Mouse (Mus musculus) liver, postnatal 0 days (tissue): ENCODE data around the gene Kif1c. TPM values are rescaled to one million over a fixed set of nuclear protein-coding genes. Genes with fewer than 3 reads are reported as not detected.

Experiments
- ATAC-seq: fragments of 200-750 bp; cut with Nextera tagmentation; 2 replicates; pipeline ENCODE4 v1.8.0; 2017; ENCODE audit warnings: mild to moderate bottlenecking, moderate library complexity
- DNase-seq: peaks from one replicate; pipeline ENCODE4 v3.0.0-alpha.2; 2016
- H3K27ac ChIP-seq: fragments of 300-500 bp; sonication (generic); 2 replicates; pipeline ENCODE4 v1.5.1; 2014; ENCODE audit warnings: antibody characterized with exemption, moderate library complexity, mild to moderate bottlenecking, low read depth
- H3K27me3 ChIP-seq: fragments of 300-500 bp; sonication (generic); 2 replicates; pipeline ENCODE4 v1.6.1; 2014; ENCODE audit warnings: low read length, control low read depth, mixed read lengths; ENCODE audit not compliant: insufficient read depth
- H3K36me3 ChIP-seq: fragments of 300-500 bp; sonication (generic); replicated peaks from 2 replicates; pipeline ENCODE4 v1.6.1; 2014; ENCODE audit warnings: mild to moderate bottlenecking, control low read depth, low read length, moderate library complexity, mixed read lengths; ENCODE audit not compliant: insufficient read depth
- H3K4me1 ChIP-seq: fragments of 300-500 bp; sonication (generic); 2 replicates; pipeline ENCODE4 v1.6.1; 2014; ENCODE audit warnings: antibody characterized with exemption, mild to moderate bottlenecking, control low read depth; ENCODE audit not compliant: insufficient read depth
- H3K4me2 ChIP-seq: fragments of 300-500 bp; sonication (generic); 2 replicates; pipeline ENCODE4 v1.6.1; 2014; ENCODE audit warnings: low read depth, mild to moderate bottlenecking, low read length, moderate library complexity, mixed read lengths
- H3K4me3 ChIP-seq: fragments of 300-500 bp; sonication (generic); 2 replicates; pipeline ENCODE4 v1.5.1; 2014; ENCODE audit warnings: low read depth, low read length
- H3K9ac ChIP-seq: fragments of 300-500 bp; sonication (generic); replicated peaks from 2 replicates; pipeline ENCODE4 v1.6.1; 2014; ENCODE audit warnings: mild to moderate bottlenecking, moderate library complexity
- H3K9me3 ChIP-seq: fragments of 300-500 bp; sonication (generic); 2 replicates; pipeline ENCODE4 v1.6.1; 2016; ENCODE audit warnings: mild to moderate bottlenecking, control low read depth, low read length, mixed read lengths
- CTCF ChIP-seq: sonication (generic); IDR thresholded peaks from 2 replicates; pipeline ENCODE4 v1.5.1; 2016; ENCODE audit warnings: antibody characterized with exemption, low read depth
- EP300 ChIP-seq: IDR thresholded peaks from 2 replicates; pipeline ENCODE4 v1.6.1; 2016; ENCODE audit warnings: antibody characterized with exemption, low read depth, mild to moderate bottlenecking
- WGBS: fragments of 180-500 bp; shearing (Covaris S2); extraction: QIAGEN DNeasy Blood & Tissue Kit; methylation state at CpG from one replicate; pipeline ENCODE4 v1.1.7; 2014; ENCODE audit not compliant: insufficient replicate concordance; 5-methylcytosine and 5-hydroxymethylcytosine counted together
- polyA plus RNA-seq: library from polyadenylated mRNA; unstranded; fragments of >200 nt; fragmentation: Nextera tagmentation; extraction: Ambion mirVana; gene quantifications from 2 replicates; pipeline ENCODE4 v1.2.1, GENCODE M21; 2015

The Kif1c gene
- polyA plus RNA-seq, 1 experiment from 2014 or later, result 1.8 TPM

GRCm38 (mm10) chr11:70654198-70654922, 46.0 kb upstream of the Kif1c start, which contains the start of gene Pfn1:
Pfn1 (minus strand) TSS chr11:70654644.
- H3K9ac ChIP-seq, result peak within 1 kb of the TSS; percentile 100
- no peaks in the 10 kb centered on the region for H3K27me3 ChIP-seq
- H3K9me3 ChIP-seq, result no peaks in the 10 kb centered on the region
- H3K36me3 ChIP-seq, result peaks cover 33% of the 10 kb centered on the region
- H3K4me1 ChIP-seq, result peaks cover 52% of the 10 kb centered on the region
- TF ChIP-seq CTCF (no peak), EP300 (0 out of 2 replicates have a peak, but pooled peaks have one; percentile 35)
- peak within 1 kb of the TSS; percentile 96 for H3K4me2 ChIP-seq
- ATAC-seq (peak; percentile 58), DNase-seq (peak; percentile 90)
- WGBS, result under 1% methylated on average over 54 of the region's 61 CpGs
- H3K4me3 ChIP-seq, result peak within 1 kb of the TSS; percentile 100
- H3K27ac ChIP-seq, result peak within 1 kb of the TSS; percentile 99

DNA sequence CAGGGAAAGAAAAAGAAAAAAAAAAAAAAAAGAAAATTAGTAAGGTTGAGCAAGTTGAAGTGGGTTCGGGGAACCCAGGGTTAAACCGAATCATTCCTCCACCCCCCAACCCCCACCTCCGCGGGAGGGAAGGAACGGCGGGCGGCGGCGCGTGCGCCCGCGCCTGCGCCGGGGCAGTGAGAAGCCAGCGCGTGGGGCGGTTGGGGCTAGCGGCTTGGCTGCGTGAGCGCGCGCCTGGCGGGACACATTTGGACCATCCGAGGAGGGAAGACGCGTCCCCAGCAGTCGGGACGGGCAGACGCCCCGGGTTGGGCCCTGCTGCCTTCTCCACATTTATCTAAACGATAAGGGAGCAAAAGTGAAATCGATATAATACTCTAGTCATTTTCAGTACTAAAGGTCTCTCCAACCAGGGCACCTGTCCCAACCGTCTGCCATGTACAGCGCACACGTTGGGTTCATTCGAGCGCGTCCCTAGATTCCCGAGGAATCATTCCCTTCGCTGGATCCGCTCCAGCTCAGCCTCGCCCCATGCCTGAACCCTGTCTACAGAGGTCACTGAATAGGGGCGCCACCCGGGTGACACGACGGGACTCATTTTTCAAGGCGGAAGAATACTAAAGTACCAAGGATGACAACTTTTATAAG, 45.3 kb upstream of the Kif1c start:
- ATAC-seq, result peak; percentile 65
- Histone ChIP-seq H3K4me1 (peaks cover 45% of the 10 kb centered on the region), H3K27me3 (no peaks in the 10 kb centered on the region), H3K9ac (peak overlapping the region; percentile 100), H3K4me3 (peak overlapping the region; percentile 100), H3K4me2 (peak overlapping the region; percentile 96), H3K9me3 (no peaks in the 10 kb centered on the region), H3K36me3 (peaks cover 26% of the 10 kb centered on the region), H3K27ac (peak overlapping the region; percentile 99)
- peak; percentile 86 for DNase-seq
- TF ChIP-seq CTCF (no peak), EP300 (peak; percentile 54)
- WGBS, result under 1% methylated on average over 46 of the region's 48 CpGs

GRCm38 (mm10) chr11:70655571-70656455, 44.5 kb upstream of the Kif1c start:
- H3K9ac ChIP-seq, result peak overlapping the region; percentile 100
- 2% methylated on average over 60 of the region's 61 CpGs for WGBS
- H3K4me2 ChIP-seq, result peak overlapping the region; percentile 96
- TF ChIP-seq CTCF, result no peak
- TF ChIP-seq EP300, result no peak
- peak; percentile 16 for ATAC-seq
- H3K27me3 ChIP-seq, result no peaks in the 10 kb centered on the region
- peaks cover 19% of the 10 kb centered on the region for H3K36me3 ChIP-seq
- peak overlapping the region; percentile 100 for H3K4me3 ChIP-seq
- DNase-seq, result peak; percentile 68
- H3K27ac ChIP-seq, result peak overlapping the region; percentile 99
- no peaks in the 10 kb centered on the region for H3K9me3 ChIP-seq
- peaks cover 38% of the 10 kb centered on the region for H3K4me1 ChIP-seq

DNA sequence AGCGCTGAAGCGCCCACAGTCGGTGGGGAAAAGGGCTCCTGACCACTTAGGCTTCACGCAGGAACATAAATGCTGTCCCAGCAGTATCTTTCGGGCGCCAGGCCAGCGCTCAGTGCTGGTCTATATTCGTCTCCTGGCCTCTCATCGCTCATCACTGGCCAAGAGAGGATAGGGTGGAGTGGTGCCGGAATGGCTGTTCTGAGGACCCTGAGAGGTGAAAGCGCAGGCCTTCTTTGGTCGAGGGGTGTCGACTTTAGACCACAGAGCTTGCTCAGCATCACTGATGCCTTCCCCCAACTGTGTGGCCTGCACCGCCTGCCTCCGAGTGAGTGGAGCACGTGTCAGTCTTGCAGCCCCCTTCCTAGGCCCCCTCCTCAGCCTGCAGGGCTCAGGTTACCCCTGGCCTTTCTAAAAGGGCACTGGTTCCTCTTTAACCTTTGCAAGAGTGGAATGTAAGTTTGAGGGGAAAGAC, 43.9 kb upstream of the Kif1c start:
- no peak for DNase-seq
- 26% methylated on average over 16 of the region's 16 CpGs for WGBS
- ATAC-seq, result no peak

GRCm38 (mm10) chr11:70656964-70657363, 43.4 kb upstream of the Kif1c start, which contains the start of gene Eno3:
Eno3 (plus strand) TSS chr11:70657202.
- peak within 1 kb of the TSS; percentile 100 for H3K9ac ChIP-seq
- H3K9me3 ChIP-seq, result no peaks in the 10 kb centered on the region
- H3K36me3 ChIP-seq, result peaks cover 11% of the 10 kb centered on the region
- H3K4me2 ChIP-seq, result peak within 1 kb of the TSS; percentile 96
- no peak for ATAC-seq
- H3K4me3 ChIP-seq, result peak within 1 kb of the TSS; percentile 100
- TF ChIP-seq EP300, result no peak
- H3K4me1 ChIP-seq, result peaks cover 27% of the 10 kb centered on the region
- no peaks in the 10 kb centered on the region for H3K27me3 ChIP-seq
- peak within 1 kb of the TSS; percentile 99 for H3K27ac ChIP-seq
- no peak for DNase-seq
- 33% methylated on average over 3 of the region's 3 CpGs for WGBS

More for the DNA sequence above, 43.9 kb upstream of the Kif1c start:
- Histone ChIP-seq H3K9ac (peak overlapping the region; percentile 100; the same call in 1 of the 2 replicates), H3K36me3 (peaks cover 12% of the 10 kb centered on the region), H3K4me1 (peaks cover 31% of the 10 kb centered on the region), H3K4me2 (peak overlapping the region; percentile 96), H3K4me3 (peak overlapping the region; percentile 100), H3K9me3 (no peaks in the 10 kb centered on the region), H3K27me3 (no peaks in the 10 kb centered on the region), H3K27ac (peak overlapping the region; percentile 99)
- TF ChIP-seq EP300 (no peak), CTCF (no peak)

DNA sequence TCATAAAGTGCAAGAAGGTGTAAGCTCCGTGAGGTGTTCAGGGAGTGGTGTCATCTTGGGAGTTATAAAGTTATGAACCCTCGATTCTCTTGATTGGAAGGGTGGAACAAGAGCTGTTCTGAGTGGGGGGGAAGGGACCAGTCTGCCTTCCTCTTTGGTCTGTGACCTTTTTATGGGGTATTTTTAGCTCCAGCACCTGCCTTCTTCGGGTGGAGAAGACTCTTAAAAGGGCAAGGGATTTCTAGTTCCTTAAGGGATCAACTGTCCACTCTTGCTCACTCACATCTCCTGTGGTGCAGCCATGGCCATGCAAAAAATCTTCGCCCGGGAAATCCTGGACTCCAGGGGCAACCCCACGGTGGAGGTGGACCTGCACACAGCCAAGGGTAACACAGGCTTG, 42.8 kb upstream of the Kif1c start:
- Histone ChIP-seq H3K4me1 (peaks cover 22% of the 10 kb centered on the region), H3K4me3 (no peak overlapping the region), H3K4me2 (no peak overlapping the region), H3K27me3 (no peaks in the 10 kb centered on the region), H3K9ac (no peak overlapping the region), H3K9me3 (no peaks in the 10 kb centered on the region), H3K36me3 (peaks cover 13% of the 10 kb centered on the region), H3K27ac (no peak overlapping the region)
- WGBS, result 51% methylated on average over 6 of the region's 6 CpGs
- ATAC-seq, result no peak
- TF ChIP-seq CTCF, result no peak
- no peak for DNase-seq
